Mouse (Mus musculus) liver, adult 10 weeks (tissue): ENCODE measurements around the gene Atp8b4. TPM values are rescaled to one million over a fixed set of nuclear protein-coding genes. Genes with fewer than 3 reads are reported as not detected.

Experiments
- polyA plus RNA-seq: library from polyadenylated mRNA; stranded (reverse); fragments of 350-450 nt; fragmentation: Illumina TruSeq; extraction: RNeasy Lipid Tissue Mini Kit (QIAGEN cat#74804); gene quantifications from one replicate; pipeline ENCODE4 v1.2.3, GENCODE M21; 2014; ENCODE audit warnings: low read depth, low replicate concordance

Atp8b4 gene
- polyA plus RNA-seq, result 0.58 TPM

GRCm38 (mm10) chr2:126500521-126500920 lies at the start of gene Atp8b4:
Gene Atp8b4 (minus strand): TSS chr2:126500674.

Other genes starting within 250 kb of the Atp8b4 start
- gene Slc27a2, start 51.7 kb upstream of the Atp8b4 start, polyA plus RNA-seq, result 1,026 TPM
- 0.79 TPM for gene Hdc, start 118.6 kb upstream of the Atp8b4 start, polyA plus RNA-seq
- gene Gabpb1, start 175.7 kb upstream of the Atp8b4 start, polyA plus RNA-seq, result 10.9 TPM
- 44.5 TPM for gene Usp8, start 206.7 kb upstream of the Atp8b4 start, polyA plus RNA-seq